Mouse (Mus musculus): ENCODE measurements at regions not wholly inside any gene's neighbourhood (a gene's known extent, or its start where the extent isn't known, plus 50 kb on each side); places are given as distances from the start of the nearest gene placed in this dataset.

DNA sequence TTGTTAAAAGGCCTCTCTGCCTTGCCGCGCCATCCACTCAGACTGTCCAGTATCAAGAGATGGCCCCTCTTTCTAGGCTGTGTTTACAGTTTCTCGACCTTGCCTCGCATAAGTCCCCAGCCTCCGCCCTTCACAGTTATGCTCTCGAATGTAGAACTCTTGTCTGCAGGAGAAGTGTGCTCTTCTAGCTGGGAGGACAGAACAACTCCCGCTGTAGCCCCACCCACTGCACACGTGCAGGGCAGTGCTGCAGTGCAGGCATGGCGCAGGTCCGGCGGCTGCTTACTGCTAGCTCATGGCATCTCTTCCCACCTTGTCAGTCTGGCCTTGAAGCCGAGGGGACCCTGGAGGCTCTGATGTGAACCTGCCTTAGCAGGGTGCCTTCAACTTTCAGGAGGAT, 145.7 kb upstream of the Lrfn2 start:
- in situ Hi-C loops (cut with MboI, MseI): no loop called here

DNA sequence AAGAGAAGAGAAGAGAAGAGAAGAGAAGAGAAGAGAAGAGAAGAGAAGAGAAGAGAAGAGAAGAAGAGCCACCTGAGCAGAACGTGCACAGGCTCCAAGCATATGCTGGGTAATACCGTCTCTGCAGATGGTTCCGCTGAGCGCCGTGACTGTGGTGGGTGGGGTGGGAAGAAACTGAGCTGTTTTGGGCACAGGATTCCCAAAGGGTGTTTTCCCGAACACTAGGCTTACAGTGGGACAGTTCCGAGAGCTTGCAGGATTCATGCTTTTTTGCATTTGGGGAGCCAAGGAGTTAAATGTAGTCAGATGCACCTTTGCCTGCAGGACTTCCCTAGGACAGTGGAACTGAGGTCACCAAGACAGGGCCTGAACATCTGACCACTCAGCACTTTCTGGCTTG, 142.3 kb upstream of the Lrfn2 start:
- in situ Hi-C loops (cut with MboI, MseI): no loop called here

- in situ Hi-C loops (cut with MboI, MseI): no loop called here
Measured at GRCm38 (mm10) chr17:48790526-48790925, 141.7 kb upstream of the Lrfn2 start.

DNA sequence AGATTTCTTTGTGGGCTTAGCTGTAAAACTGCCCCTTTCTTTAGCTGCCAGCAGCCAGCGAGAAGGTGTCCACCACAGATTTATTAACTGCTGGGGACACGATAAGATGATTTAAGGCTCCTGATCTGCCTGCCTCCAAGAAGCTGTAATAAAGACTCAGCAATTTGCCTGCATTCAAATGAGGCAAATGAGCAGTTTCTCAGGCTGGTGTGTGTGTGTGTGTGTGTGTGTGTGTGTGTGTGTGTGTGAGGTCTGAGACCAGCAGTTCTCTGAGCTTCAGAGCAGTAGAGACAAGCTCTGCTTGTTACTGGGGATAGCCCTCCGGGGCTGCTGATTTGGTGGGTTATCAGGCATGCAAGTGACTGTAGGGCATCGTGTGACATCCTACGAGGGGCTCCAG, 139.2 kb upstream of the Lrfn2 start:
- in situ Hi-C loops (cut with MboI, MseI): no loop called here

DNA sequence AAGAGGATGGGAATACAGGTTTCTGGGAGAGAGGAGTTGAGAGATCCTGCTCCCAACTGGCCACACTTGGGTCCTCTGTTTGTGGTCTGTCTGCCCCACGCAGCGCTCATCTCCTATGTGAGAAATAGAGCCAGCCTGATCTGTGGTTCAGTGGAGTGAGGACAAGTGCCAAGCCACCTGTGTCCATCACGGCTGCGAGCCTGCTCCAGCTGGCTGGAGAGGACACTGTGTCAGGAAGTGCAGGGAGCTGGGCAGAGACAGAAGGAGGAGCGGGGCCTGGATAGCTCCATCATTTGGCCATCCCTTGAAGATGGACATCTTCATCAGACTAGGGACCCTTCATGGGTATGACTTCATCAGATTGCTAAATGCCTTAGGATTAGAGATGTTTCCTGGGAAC, 136.4 kb upstream of the Lrfn2 start:
- in situ Hi-C loops (cut with MboI, MseI): no loop called here

GRCm38 (mm10) chr17:48798196-48798595, 134.0 kb upstream of the Lrfn2 start:
- in situ Hi-C loops (cut with MboI, MseI): no loop called here

DNA sequence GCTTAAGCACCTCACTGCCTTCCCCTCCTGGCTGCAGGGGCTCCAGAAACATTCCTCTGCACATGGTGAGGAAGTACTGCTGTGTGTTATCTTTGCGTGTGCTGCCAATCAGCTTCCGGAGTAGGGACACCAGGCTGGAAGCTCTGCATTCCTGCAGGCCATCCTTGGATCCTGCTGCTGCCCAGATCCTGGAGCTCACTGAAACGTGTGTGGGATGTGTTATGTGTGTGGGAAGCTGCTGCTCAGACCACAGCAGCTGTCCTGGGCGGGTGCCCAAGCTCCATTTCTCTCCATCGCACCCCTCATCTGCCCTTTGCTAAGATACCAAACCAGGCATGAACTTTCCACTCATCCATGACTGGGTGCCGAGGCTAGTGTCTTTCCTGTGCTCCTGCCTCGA, 129.5 kb upstream of the Lrfn2 start:
- in situ Hi-C loops (cut with MboI, MseI): no loop called here

- in situ Hi-C loops (cut with MboI, MseI): no loop called here
Measured at GRCm38 (mm10) chr17:48807905-48808304, 124.3 kb upstream of the Lrfn2 start.

- in situ Hi-C loops (cut with MboI, MseI): no loop called here
Measured at GRCm38 (mm10) chr17:48814753-48815504, 117.2 kb upstream of the Lrfn2 start.

DNA sequence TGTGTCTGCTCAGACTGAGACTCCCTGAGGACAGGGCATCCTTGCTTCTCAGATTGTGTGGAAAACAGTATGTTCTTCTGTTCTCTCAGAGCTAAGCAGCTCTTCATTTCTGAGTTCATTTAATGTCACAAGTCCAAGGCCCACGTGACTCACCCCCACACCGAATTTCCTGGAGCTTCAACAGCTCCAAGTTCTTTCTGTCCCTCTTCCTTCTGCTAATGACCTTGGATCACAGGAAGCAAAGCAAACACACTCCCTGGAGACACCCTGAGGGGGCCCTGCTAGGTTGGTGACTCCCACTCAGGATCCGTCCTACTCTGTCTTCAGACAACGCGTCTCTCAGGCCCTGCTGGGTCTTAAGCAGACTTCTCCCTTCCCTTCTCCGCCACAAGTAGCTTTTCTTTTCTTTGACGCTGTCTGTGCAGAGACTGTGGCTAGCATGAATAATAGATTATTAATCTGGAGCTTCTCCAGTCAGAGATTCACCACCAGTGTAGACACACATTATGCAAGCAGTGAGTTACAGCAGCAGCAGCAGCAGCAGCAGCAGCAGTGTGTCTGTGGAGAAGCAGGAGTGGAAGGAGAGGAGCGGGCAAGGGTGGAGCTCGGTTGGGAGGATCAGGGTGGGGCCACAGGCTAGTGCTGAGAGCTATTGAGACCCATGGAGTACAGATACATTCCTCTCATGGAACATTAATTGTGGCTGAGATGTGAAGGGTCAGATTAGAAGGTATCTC, 115.4 kb upstream of the Lrfn2 start:
- in situ Hi-C loops (cut with MboI, MseI): no loop called here

DNA sequence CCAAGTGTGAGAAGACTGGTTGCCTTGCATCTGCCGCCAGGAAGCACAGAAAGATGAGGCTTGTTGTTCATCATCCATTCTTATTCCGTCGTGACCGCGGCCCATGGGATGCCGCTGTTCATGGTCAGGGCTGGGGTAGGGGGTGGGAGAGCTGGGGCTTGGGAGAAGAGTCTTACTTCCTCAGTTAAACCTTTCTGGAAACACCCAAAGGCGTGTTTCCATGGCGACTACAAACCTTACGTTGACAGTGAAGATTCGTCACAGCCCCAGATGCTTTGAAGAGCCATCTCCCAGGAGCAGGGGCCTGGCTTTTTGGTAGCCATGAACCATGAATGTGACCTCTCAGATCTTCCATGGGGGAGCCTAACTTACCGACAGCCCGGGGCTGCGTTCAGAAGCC, 114.6 kb upstream of the Lrfn2 start:
- in situ Hi-C loops (cut with MboI, MseI): no loop called here

DNA sequence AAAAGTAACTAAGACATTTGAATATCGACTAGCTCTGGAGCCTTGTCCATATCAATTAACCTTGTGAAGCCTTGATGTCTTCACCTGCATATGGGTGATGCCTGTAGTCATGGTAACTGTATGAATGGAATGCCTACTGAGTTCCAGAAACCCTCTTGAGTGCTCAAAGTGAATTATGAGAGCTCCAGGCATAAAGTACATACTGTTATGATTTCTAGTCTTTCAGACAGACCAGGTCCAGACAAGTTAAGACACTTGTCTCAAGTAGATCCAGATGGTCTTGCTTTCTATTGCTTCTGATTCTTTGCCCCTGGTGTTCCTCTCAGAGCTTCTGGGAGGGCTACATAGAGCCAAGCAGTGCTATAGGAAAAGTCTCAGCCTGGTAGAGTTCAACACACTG, 112.5 kb upstream of the Lrfn2 start:
- in situ Hi-C loops (cut with MboI, MseI): no loop called here

- in situ Hi-C loops (cut with MboI, MseI): no loop called here
Measured at GRCm38 (mm10) chr17:48822101-48822876, 109.9 kb upstream of the Lrfn2 start.

DNA sequence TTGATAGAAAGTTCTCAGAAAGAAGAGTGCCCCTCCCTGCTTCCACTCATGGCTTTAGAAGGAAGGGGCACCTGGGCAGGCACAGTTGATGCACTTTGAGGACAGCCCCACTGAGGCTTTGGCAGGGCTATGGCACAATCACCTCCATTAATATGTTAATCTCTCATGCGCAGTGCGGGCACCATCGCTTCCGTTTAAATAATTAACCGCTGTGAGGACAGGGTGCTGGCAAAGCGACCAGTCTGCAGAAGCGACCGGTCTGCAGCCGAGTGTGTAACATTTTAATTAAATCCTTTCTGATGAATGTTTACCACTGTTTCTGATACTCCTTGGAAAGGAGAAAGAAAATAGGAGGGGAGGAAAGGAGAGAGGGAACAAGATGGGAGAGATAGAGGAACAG, 108.3 kb upstream of the Lrfn2 start:
- in situ Hi-C loops (cut with MboI, MseI): no loop called here

DNA sequence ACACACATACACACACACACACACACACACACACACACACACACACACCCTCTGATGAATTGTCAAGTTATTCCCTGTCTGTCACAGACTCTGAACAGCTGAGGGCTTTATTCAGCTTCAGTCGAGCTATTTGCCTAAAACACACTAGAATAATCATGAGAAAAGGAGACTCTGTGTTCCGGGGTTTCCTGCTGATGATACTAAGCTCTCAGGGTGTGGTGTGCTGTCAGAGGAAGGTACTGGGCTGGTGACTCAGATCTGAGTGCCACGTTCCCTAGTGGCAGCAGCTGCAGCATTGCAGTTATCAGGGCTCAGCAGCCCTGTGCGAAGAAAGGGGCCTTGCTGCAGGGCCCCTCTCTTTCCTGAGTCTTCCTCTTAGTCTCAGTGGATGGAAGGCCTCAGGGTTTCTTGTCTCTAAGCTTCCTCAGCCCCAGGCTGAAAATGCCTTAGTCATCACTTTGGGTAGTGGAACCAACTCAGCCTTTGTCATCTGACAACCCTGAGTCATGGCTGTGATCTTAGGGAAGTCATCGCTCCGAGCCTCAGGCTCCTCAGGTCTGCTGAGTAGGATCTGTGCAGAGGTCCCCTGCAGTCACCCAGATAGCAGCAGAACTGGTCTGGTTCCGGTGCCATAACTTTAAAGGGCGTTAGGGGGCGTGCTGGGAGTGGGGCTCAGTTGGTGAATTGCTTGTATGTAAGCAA, 106.8 kb upstream of the Lrfn2 start:
- in situ Hi-C loops (cut with MboI, MseI): no loop called here

DNA sequence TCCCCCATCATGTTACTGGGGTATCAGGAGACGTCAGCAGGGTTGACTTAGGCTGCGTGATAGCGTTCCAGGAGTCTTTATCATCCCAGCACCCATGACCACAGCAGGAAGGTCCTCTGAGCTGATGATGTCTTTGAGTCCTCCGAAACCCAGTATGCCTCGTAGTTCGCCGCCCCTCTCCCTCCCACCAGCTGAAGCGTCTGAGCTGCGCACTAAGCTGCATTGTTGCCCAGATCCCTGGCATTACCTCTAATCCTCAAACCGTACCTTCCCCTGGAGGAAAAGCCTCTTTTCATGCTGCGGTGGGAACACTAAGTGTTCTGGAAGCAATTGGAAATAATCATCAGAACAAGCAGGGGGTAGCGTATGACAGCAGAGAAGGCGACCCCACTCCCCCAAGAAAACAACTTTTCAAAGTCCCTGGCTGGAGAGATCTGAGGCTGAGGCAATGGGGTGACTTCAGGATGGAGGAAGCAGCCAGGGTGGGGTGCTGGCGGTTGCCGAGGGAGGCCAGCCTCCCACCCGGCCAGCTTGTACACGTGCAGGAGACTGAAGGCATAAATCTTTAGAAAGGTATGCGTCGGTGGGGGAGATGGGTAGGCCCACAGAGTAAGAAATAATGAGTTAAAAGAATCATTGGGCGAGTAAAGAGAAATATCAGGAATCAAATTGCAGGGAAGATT, 93.7 kb upstream of the Lrfn2 start:
- in situ Hi-C loops (cut with MboI, MseI): no loop called here

DNA sequence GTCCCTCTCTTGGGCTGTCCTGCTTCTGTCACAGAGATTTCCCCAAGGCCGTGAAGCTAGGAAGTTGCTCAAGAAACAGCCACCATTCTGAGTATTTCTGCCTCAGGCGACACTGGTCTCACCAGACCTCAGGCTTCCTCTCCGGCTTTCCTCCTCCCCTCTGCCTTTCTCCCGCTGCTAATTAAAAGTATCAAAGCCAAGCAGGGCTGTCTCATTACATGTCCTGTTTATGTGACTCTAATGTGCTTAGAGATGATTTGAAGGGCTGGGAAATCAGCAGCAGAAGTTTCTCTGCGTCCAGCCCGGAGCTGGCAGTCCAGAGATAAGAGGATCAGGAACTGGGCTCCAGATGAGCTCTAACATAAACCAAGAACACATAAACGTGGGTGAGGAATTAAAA, 84.3 kb upstream of the Lrfn2 start:
- in situ Hi-C loops (cut with MboI, MseI): no loop called here

GRCm38 (mm10) chr17:48850910-48851309, 81.3 kb upstream of the Lrfn2 start:
- in situ Hi-C loops (cut with MboI, MseI): no loop called here

DNA sequence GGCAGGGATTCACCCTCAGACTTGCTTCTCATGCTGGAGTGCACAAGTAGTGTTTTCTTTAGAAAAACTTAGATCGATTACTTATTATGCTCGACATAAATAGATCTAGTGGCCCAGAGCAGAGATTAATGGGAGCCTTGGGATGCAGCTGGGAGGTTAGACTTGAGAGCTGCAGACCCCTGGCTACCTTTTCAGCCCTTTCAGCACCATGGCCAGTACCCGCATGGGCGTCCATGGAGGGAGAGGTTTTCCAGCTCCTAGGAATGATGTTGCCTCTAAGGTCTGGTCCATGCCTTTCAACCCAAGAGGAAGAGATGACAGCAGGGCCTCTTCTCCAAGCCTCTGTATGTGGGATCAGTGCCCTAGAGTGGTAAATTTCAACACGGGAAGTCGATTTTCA, 73.3 kb upstream of the Lrfn2 start:
- in situ Hi-C loops (cut with MboI, MseI): no loop called here

DNA sequence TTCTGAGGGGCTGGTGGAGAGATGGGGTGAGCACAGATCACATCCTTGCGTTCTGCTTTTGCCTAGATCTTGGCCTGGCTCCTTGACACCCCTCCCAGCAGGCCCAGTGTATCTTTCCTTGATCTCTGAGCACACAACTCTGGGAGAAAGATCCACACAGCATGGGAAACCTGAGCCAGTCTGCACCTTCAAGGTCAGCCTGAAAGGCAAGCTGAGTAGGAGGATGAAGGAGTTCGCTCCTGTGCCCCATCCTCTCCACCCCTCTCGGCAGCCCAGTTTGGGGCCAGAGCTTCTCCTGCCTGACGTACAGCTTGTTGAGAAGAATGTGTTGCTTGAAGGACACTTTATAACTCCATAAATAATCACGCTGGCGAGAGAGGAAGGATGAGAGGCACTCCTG, 61.7 kb upstream of the Lrfn2 start:
- in situ Hi-C loops (cut with MboI, MseI): no loop called here

DNA sequence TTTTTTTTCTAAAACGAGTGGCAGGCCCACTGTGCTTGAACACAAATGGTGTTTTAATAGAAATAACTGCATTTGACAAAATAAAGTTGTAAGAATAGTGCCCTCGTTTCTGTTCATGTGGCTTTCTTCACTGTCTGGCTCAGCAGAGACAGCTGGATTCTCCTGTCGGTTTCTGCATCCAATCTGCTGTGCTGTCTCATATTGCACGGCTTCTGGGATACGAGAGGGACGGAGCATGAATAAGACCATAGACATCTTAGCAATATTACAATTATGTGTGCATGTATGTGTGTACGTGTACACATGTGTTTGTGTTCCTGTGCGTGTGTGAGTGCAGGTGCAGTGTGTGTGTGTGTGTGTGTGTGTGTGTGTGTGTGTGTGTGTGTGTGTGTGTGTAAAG, 54.7 kb upstream of the Lrfn2 start:
- in situ Hi-C loops (cut with MboI, MseI): no loop called here

All from T-helper 1 cell (primary cell).